Mouse (Mus musculus) liver, embryonic 16.5 days (tissue): Measurements from ENCODE around the gene Psme2. TPM values are rescaled to one million over a fixed set of nuclear protein-coding genes. Genes with fewer than 3 reads are reported as not detected.

ENCODE experiments used
- ATAC-seq: fragments of 200-750 bp; cut with Nextera tagmentation; 2 replicates; pipeline ENCODE4 v1.8.0; 2017; ENCODE audit warnings: low read depth, mild to moderate bottlenecking, moderate number of reproducible peaks, moderate library complexity
- H3K27ac ChIP-seq: fragments of 300-500 bp; sonication (generic); 2 replicates; pipeline ENCODE4 v1.5.1; 2014; ENCODE audit warnings: mild to moderate bottlenecking, low read length
- H3K27me3 ChIP-seq: fragments of 300-500 bp; sonication (generic); 2 replicates; pipeline ENCODE4 v1.6.1; 2014; ENCODE audit warnings: low read depth, low read length, mixed read lengths; ENCODE audit not compliant: control insufficient read depth, insufficient read depth
- H3K36me3 ChIP-seq: fragments of 300-500 bp; sonication (generic); 2 replicates; pipeline ENCODE4 v1.6.1; 2014; ENCODE audit warnings: mild to moderate bottlenecking; ENCODE audit not compliant: control insufficient read depth, insufficient read depth
- H3K4me1 ChIP-seq: fragments of 300-500 bp; sonication (generic); 2 replicates; pipeline ENCODE4 v1.6.1; 2014; ENCODE audit warnings: low read depth, low read length, mixed read lengths; ENCODE audit not compliant: control insufficient read depth
- H3K4me2 ChIP-seq: fragments of 300-500 bp; sonication (generic); 2 replicates; pipeline ENCODE4 v1.6.1; 2014; ENCODE audit warnings: low read depth, low read length, mixed read lengths
- H3K4me3 ChIP-seq: fragments of 300-500 bp; sonication (generic); 2 replicates; pipeline ENCODE4 v1.5.1; 2014; ENCODE audit warnings: low read depth, mild to moderate bottlenecking, low read length
- H3K9ac ChIP-seq: fragments of 300-500 bp; sonication (generic); 2 replicates; pipeline ENCODE4 v1.6.1; 2014; ENCODE audit warnings: low read depth, low read length
- H3K9me3 ChIP-seq: fragments of 300-500 bp; sonication (generic); replicated peaks from 2 replicates; pipeline ENCODE4 v1.6.1; 2016; ENCODE audit warnings: low read length; ENCODE audit not compliant: control insufficient read depth
- WGBS: fragments of 180-500 bp; shearing (Covaris S2); extraction: QIAGEN DNeasy Blood & Tissue Kit; methylation state at CpG from one replicate; pipeline ENCODE4 v1.1.7; 2014; ENCODE audit not compliant: insufficient replicate concordance; 5-methylcytosine and 5-hydroxymethylcytosine counted together
- polyA plus RNA-seq: library from polyadenylated mRNA; unstranded; fragments of >200 nt; fragmentation: Nextera tagmentation; extraction: Ambion mirVana; gene quantifications from 2 replicates; pipeline ENCODE4 v1.2.1, GENCODE M21; 2015

The Psme2 gene
- polyA plus RNA-seq, 1 experiment from 2014 or later = 181 TPM

GRCm38 (mm10) chr14:55603271-55603632 is 12.3 kb upstream of the Psme2 start, which contains the start of gene Irf9:
TSS of gene Irf9 (plus strand) at chr14:55603571.
- Histone ChIP-seq H3K4me3 (peak within 1 kb of the TSS; percentile 77), H3K9me3 (no peaks in the 10 kb centered on the region), H3K27me3 (no peaks in the 10 kb centered on the region), H3K4me1 (peaks cover 29% of the 10 kb centered on the region), H3K27ac (peak within 1 kb of the TSS; percentile 97), H3K36me3 (peaks cover 55% of the 10 kb centered on the region), H3K4me2 (peak within 1 kb of the TSS; percentile 87), H3K9ac (peak within 1 kb of the TSS; percentile 85)
- WGBS = 77% methylated on average over 7 of the region's 7 CpGs
- no peak for ATAC-seq

DNA sequence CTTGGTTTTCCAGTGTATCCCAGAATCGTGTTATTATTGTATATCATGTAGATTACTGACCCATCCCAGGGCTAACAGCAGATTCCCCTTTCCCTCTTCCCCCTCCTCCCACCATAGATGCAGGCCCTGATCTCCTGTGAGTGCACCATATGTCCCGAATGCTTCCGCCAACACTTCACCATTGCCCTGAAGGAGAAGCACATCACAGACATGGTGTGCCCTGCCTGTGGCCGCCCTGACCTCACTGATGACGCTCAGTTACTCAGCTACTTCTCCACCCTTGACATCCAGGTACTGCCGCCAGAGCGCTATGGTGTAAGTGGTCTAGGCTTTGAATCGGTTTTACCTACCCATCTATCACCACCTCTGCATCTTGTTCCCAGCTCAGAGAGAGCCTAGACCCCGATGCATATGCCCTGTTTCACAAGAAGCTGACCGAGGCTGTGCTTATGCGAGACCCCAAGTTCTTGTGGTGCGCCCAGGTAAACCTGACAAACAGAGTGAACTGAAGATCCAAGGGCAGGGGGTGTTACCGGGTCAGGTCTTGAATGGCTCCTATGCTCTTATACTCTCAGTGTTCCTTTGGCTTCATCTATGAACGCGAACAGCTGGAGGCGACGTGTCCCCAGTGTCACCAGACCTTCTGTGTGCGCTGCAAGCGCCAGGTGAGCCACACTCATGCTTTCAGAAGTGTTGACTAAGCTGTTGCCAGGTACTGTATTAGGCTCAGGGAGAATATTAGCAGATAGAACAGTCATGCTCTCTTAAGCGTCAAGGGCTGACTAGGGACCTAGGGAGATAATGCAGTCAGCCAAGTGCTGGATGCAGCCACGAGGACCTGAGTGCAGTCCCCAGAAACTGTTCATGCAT is 7.8 kb upstream of the Psme2 start:
- ATAC-seq = no peak
- no peak overlapping the region for H3K4me2 ChIP-seq
- no peaks in the 10 kb centered on the region for H3K27me3 ChIP-seq
- H3K9me3 ChIP-seq = no peaks in the 10 kb centered on the region
- 90% methylated on average over 21 of the region's 21 CpGs for WGBS
- H3K4me3 ChIP-seq = no peak overlapping the region
- peaks cover 61% of the 10 kb centered on the region for H3K36me3 ChIP-seq
- no peak overlapping the region for H3K27ac ChIP-seq
- H3K9ac ChIP-seq = no peak overlapping the region
- peaks cover 12% of the 10 kb centered on the region for H3K4me1 ChIP-seq

DNA sequence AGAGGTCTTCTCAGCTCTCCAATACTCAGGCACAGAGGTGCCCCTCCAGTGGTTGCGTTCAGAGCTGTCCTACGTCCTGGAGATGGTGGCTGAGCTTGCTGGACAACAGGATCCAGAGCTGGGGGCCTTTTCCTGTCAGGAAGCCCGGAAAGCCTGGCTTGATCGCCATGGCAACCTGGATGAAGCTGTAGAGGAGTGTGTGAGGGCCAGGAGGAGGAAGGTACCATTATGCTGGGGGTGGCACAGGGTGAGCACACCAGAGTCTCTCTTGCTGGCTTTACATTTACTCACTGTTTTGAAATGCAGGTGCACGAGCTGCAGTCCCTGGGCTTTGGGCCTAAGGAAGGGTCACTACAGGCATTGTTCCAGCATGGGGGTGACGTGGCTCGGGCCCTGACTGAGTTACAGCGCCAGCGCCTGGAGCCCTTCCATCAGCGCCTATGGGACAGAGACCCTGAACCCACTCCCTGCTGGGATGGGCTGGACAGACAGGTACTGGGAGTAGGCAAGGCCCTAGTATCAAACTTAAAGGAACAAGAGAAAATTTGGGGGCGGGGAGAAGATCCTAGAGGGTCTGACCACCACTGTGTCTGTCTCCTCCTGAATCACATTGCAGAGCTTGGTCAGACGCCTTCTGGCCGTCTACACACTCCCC is 5.2 kb upstream of the Psme2 start:
- no peak overlapping the region for H3K9ac ChIP-seq
- no peak for ATAC-seq
- H3K9me3 ChIP-seq = no peaks in the 10 kb centered on the region
- H3K36me3 ChIP-seq = peaks cover 52% of the 10 kb centered on the region
- no peak overlapping the region for H3K4me3 ChIP-seq
- H3K4me2 ChIP-seq = no peak overlapping the region
- 87% methylated on average over 13 of the region's 13 CpGs for WGBS
- H3K27ac ChIP-seq = no peak overlapping the region
- peaks cover 20% of the 10 kb centered on the region for H3K4me1 ChIP-seq
- no peaks in the 10 kb centered on the region for H3K27me3 ChIP-seq

DNA sequence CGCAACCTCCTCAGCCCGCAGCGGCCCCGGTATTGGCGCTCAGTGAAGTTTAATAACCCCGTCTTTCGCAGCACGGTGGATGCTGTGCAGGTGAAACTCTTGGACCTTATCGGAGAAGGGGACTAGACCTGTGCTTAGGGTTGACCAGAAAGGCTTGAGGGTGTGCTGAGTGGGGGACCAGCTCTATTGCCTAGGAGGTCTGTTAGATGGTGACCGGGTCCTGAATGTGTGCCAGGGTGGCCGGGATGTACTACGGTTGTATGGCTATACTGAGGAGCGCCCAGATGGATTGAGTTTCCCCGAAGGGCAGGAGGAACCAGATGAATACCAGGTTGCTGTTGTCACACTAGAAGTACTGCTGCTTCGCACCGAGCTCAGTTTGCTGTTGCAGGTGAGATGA is 1.3 kb upstream of the Psme2 start:
- Histone ChIP-seq H3K27me3 (no peaks in the 10 kb centered on the region), H3K4me3 (peak overlapping the region; percentile 95), H3K9me3 (no peaks in the 10 kb centered on the region), H3K4me1 (peaks cover 32% of the 10 kb centered on the region), H3K27ac (peak overlapping the region; percentile 97), H3K4me2 (peak overlapping the region; percentile 95), H3K36me3 (peaks cover 28% of the 10 kb centered on the region), H3K9ac (peak overlapping the region; percentile 98)
- no peak for ATAC-seq
- WGBS = 3% methylated on average over 16 of the region's 16 CpGs

GRCm38 (mm10) chr14:55591331-55591891 is 498 bp upstream of the Psme2 start, which contains the start of gene Rnf31:
TSS of gene Rnf31 (plus strand) at chr14:55591708.
- Histone ChIP-seq H3K27me3 (no peaks in the 10 kb centered on the region), H3K4me1 (peaks cover 40% of the 10 kb centered on the region), H3K36me3 (peaks cover 21% of the 10 kb centered on the region), H3K9ac (peak within 1 kb of the TSS; percentile 98), H3K27ac (peak within 1 kb of the TSS; percentile 97), H3K4me3 (peak within 1 kb of the TSS; percentile 95), H3K9me3 (no peaks in the 10 kb centered on the region), H3K4me2 (peak within 1 kb of the TSS; percentile 95)
- under 1% methylated on average over 33 of the region's 33 CpGs for WGBS
- peak; percentile 89 for ATAC-seq

DNA sequence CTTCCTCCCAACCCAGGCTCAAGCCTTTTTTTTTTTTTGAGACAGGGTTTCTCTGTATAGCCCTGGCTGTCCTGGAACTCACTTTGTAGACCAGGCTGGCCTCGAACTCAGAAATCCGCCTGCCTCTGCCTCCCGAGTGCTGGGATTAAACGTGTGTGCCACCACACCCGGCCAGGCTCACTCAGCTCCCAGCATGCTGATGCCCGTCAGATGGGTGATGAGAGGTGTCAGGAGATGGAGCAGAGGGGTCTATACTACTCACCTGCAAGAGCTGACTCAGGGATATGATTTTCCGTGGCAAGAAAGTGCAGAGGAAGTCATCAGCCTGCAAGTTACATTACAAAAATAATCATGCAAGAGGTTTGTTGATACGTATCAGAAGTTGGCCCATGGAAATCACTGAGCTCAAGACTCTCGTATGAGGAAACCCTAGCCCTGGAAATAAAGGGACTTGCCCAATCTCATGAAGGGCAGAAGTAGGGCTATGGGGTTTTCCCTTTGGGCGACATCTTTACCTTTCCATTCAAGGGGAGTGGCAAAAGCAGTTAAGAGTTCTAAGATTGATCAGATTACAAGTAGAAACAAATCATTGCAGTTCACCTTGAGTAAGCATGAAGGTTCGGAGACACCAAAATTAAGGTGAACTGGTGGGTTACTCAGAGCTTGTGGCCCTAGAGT is 1.0 kb downstream of the Psme2 start:
- peaks cover 52% of the 10 kb centered on the region for H3K4me1 ChIP-seq
- 62% methylated on average over 11 of the region's 11 CpGs for WGBS
- ATAC-seq = no peak
- H3K9me3 ChIP-seq = no peaks in the 10 kb centered on the region
- H3K9ac ChIP-seq = peak overlapping the region; percentile 98
- H3K4me2 ChIP-seq = peak overlapping the region; percentile 95
- peak overlapping the region; percentile 97 for H3K27ac ChIP-seq
- peak overlapping the region; percentile 95 for H3K4me3 ChIP-seq
- no peaks in the 10 kb centered on the region for H3K27me3 ChIP-seq
- H3K36me3 ChIP-seq = peaks cover 6% of the 10 kb centered on the region

DNA sequence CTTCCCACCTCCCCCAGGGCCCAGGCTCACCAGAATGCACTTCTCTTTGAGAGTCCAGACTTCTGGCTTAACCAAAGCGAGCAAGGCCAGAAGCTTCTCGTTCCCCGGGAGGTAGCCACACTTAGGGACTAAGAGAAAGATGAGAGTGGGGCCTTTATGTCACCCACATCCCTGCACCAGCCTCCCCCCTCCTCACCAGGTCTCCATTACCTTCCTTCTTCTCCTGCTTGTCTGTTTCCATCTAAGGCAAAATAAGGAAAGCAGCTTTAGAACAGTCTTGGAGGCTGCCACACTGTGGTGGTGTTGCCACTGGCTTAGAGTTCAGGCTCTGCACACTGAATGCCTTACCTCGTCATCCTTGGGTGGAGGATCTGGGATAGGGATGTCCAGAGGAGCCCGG is 1.6 kb downstream of the Psme2 start:
- no peak overlapping the region for H3K4me3 ChIP-seq
- no peak overlapping the region for H3K9ac ChIP-seq
- peaks cover 2% of the 10 kb centered on the region for H3K36me3 ChIP-seq
- no peaks in the 10 kb centered on the region for H3K27me3 ChIP-seq
- H3K9me3 ChIP-seq = no peaks in the 10 kb centered on the region
- ATAC-seq = no peak
- no peak overlapping the region for H3K4me2 ChIP-seq
- WGBS = 82% methylated on average over 5 of the region's 5 CpGs
- H3K27ac ChIP-seq = no peak overlapping the region
- H3K4me1 ChIP-seq = peaks cover 59% of the 10 kb centered on the region

- 41% methylated on average over 2 of the region's 2 CpGs for WGBS
- no peak overlapping the region for H3K4me3 ChIP-seq
- H3K27me3 ChIP-seq = no peaks in the 10 kb centered on the region
- peaks cover 49% of the 10 kb centered on the region for H3K4me1 ChIP-seq
- ATAC-seq = peak; percentile 37
- peak overlapping the region; percentile 94 for H3K4me2 ChIP-seq
- H3K9me3 ChIP-seq = no peaks in the 10 kb centered on the region
- H3K9ac ChIP-seq = peak overlapping the region; percentile 82; the same call in 1 of the 2 replicates
- peak overlapping the region; percentile 98 for H3K27ac ChIP-seq
- H3K36me3 ChIP-seq = no peaks in the 10 kb centered on the region; the same call in 1 of the 2 replicates
Observed at GRCm38 (mm10) chr14:55586149-55586548, 4.8 kb downstream of the Psme2 start.
